Mouse (Mus musculus): ENCODE results near the gene Traf3ip3. TPM values are rescaled to one million over a fixed set of nuclear protein-coding genes. Genes with fewer than 3 reads are reported as not detected.

Gene Traf3ip3
- polyA plus RNA-seq, 1 experiment from 2014 or later = 3.2 TPM

- Histone ChIP-seq H3K4me3 (ENCODE audit: low read depth, low read length) (no peak overlapping the region), H3K4me2 (replicated peaks; ENCODE audit: low read depth) (no peak overlapping the region), H3K27me3 (replicated peaks; ENCODE audit: control insufficient read depth, insufficient read depth, low read length) (no peaks in the 10 kb centered on the region), H3K9ac (ENCODE audit: low read depth, low read length) (no peak overlapping the region), H3K27ac (ENCODE audit: low read depth, low read length) (no peak overlapping the region), H3K36me3 (ENCODE audit: control insufficient read depth, insufficient read depth) (no peaks in the 10 kb centered on the region), H3K9me3 (ENCODE audit: control insufficient read depth) (no peaks in the 10 kb centered on the region), H3K4me1 (replicated peaks; ENCODE audit: control insufficient read depth, insufficient read depth, low read length) (no peaks in the 10 kb centered on the region)
- 52% methylated on average over 4 of the region's 4 CpGs for WGBS
- no peak for ATAC-seq
- no peak for TF ChIP-seq CTCF (IDR thresholded peaks at IDR 0.05; ENCODE audit: low read depth)
These were observed 36.9 kb upstream of the Traf3ip3 start for GRCm38 (mm10) chr1:193238426-193238825.

DNA sequence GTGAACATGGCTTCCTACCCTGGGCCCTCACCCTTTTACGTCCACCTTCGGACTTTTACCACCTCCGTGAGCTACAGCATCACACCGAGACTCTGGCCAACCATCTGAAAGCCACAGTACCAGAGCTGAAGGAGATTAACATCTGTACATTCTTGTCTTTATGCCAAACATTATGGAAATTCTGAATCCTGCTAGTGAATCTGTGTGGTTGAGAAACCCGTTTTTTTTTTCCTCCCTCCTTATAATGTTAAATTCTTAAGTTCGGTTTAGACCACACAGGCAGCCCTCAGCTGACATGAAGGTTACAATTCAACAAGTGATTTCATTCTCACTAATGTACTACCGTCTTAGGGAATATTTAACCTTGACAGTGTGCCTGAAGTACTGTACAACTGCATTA is 33.4 kb upstream of the Traf3ip3 start:
- no peak overlapping the region for H3K4me3 ChIP-seq (ENCODE audit: low read depth, low read length)
- WGBS = 71% methylated on average over 7 of the region's 7 CpGs

DNA sequence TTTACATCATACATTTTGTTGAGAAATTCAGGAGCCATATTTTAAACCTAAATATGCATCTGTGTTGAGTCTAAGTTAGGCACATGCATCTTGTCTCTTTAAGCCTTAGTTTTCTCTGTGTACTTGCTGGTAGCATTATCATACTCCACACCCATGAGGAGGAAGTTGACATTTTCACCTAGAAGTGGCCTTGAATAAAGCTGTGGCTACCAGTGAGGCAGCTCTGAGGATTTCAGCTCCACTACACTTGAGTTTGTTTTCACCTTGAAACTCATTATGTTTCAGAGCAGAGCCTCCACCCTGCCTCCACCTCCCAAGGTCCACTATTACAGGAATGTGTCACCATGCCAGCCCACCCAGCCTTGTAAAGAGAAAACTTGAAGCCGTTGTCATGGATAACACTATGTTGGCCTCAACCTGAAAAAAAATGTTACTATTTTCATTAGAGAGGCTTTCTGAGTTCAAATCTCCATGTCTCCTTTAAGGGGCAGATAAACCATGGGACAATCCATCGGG is 32.7 kb upstream of the Traf3ip3 start:
- no peaks in the 10 kb centered on the region for H3K27me3 ChIP-seq (replicated peaks; ENCODE audit: control insufficient read depth, insufficient read depth, low read length)
- no peak for TF ChIP-seq CTCF (IDR thresholded peaks at IDR 0.05; ENCODE audit: low read depth)
- H3K4me2 ChIP-seq (replicated peaks; ENCODE audit: low read depth) = no peak overlapping the region
- H3K9ac ChIP-seq (ENCODE audit: low read depth, low read length) = no peak overlapping the region
- H3K4me1 ChIP-seq (replicated peaks; ENCODE audit: control insufficient read depth, insufficient read depth, low read length) = no peaks in the 10 kb centered on the region
- 87% methylated on average over 2 of the region's 2 CpGs for WGBS
- no peak for ATAC-seq
- no peak overlapping the region for H3K27ac ChIP-seq (ENCODE audit: low read depth, low read length)
- H3K9me3 ChIP-seq (ENCODE audit: control insufficient read depth) = no peaks in the 10 kb centered on the region
- no peaks in the 10 kb centered on the region for H3K36me3 ChIP-seq (ENCODE audit: control insufficient read depth, insufficient read depth)
- no peak overlapping the region for H3K4me3 ChIP-seq (ENCODE audit: low read depth, low read length)

More for the DNA sequence above, 33.4 kb upstream of the Traf3ip3 start:
- Histone ChIP-seq H3K4me2 (replicated peaks; ENCODE audit: low read depth) (no peak overlapping the region), H3K9ac (ENCODE audit: low read depth, low read length) (no peak overlapping the region), H3K27me3 (replicated peaks; ENCODE audit: control insufficient read depth, insufficient read depth, low read length) (no peaks in the 10 kb centered on the region), H3K9me3 (ENCODE audit: control insufficient read depth) (no peaks in the 10 kb centered on the region), H3K27ac (ENCODE audit: low read depth, low read length) (no peak overlapping the region), H3K36me3 (ENCODE audit: control insufficient read depth, insufficient read depth) (no peaks in the 10 kb centered on the region), H3K4me1 (replicated peaks; ENCODE audit: control insufficient read depth, insufficient read depth, low read length) (no peaks in the 10 kb centered on the region)
- no peak for TF ChIP-seq CTCF (IDR thresholded peaks at IDR 0.05; ENCODE audit: low read depth)
- no peak for ATAC-seq

GRCm38 (mm10) chr1:193232732-193233131 is 31.2 kb upstream of the Traf3ip3 start:
- ATAC-seq = no peak
- Histone ChIP-seq H3K4me2 (replicated peaks; ENCODE audit: low read depth) (no peak overlapping the region), H3K9me3 (ENCODE audit: control insufficient read depth) (no peaks in the 10 kb centered on the region), H3K27ac (ENCODE audit: low read depth, low read length) (no peak overlapping the region), H3K27me3 (replicated peaks; ENCODE audit: control insufficient read depth, insufficient read depth, low read length) (no peaks in the 10 kb centered on the region), H3K36me3 (ENCODE audit: control insufficient read depth, insufficient read depth) (no peaks in the 10 kb centered on the region), H3K4me3 (ENCODE audit: low read depth, low read length) (no peak overlapping the region), H3K4me1 (replicated peaks; ENCODE audit: control insufficient read depth, insufficient read depth, low read length) (no peaks in the 10 kb centered on the region), H3K9ac (ENCODE audit: low read depth, low read length) (no peak overlapping the region)
- no peak for TF ChIP-seq CTCF (IDR thresholded peaks at IDR 0.05; ENCODE audit: low read depth)
- 79% methylated on average over 2 of the region's 2 CpGs for WGBS

DNA sequence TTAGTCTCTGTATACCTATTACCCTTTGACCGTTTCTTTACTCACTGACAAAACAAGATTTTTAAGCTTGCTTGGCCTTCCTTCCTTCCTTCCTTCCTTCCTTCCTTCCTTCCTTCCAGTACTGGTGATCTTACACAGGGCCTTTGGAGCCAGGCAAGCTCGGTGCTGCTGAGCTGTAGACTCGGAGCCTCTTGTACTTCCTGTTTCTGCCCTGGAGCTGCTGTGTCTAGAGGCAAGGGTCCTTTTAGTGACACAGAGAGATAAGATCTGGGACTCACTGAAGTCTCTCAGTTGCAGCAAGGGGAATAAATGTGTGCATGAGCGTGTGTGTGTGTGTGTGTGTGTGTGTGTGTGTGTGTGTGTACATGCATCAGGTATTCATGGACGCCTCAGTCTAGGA is 29.4 kb upstream of the Traf3ip3 start:
- Histone ChIP-seq H3K9me3 (ENCODE audit: control insufficient read depth) (no peaks in the 10 kb centered on the region), H3K27me3 (replicated peaks; ENCODE audit: control insufficient read depth, insufficient read depth, low read length) (no peaks in the 10 kb centered on the region), H3K4me1 (replicated peaks; ENCODE audit: control insufficient read depth, insufficient read depth, low read length) (0 out of 2 replicates have a peak, but pooled peaks cover 5% of the 10 kb centered on the region), H3K36me3 (ENCODE audit: control insufficient read depth, insufficient read depth) (no peaks in the 10 kb centered on the region), H3K4me3 (ENCODE audit: low read depth, low read length) (no peak overlapping the region), H3K27ac (ENCODE audit: low read depth, low read length) (no peak overlapping the region), H3K4me2 (replicated peaks; ENCODE audit: low read depth) (no peak overlapping the region), H3K9ac (ENCODE audit: low read depth, low read length) (no peak overlapping the region)
- no peak for ATAC-seq
- 37% methylated on average over 5 of the region's 5 CpGs for WGBS
- TF ChIP-seq CTCF (IDR thresholded peaks at IDR 0.05; ENCODE audit: low read depth) = no peak

DNA sequence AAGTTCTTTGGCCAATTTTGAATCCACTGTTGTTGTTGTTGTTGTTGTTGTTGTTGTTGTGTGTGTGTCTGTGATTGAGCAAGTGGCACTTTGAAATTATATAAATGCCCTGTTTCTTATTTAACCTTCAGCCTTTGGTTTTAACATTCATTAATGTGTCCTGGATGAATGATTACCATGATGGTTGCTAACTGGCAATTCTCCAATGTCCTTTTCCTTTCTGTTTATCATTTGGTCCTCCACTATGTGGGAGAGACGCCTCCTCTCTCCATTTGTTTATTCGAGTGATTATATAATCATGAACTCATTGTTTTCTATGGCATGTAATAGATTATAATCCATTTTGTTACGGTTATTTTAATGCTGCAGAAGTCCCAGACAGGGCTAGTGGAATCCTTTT is 29.0 kb upstream of the Traf3ip3 start:
- TF ChIP-seq CTCF (IDR thresholded peaks at IDR 0.05; ENCODE audit: low read depth) = no peak
- 0 out of 2 replicates have a peak, but pooled peaks cover 5% of the 10 kb centered on the region for H3K4me1 ChIP-seq (replicated peaks; ENCODE audit: control insufficient read depth, insufficient read depth, low read length)
- no peaks in the 10 kb centered on the region for H3K27me3 ChIP-seq (replicated peaks; ENCODE audit: control insufficient read depth, insufficient read depth, low read length)
- no peaks in the 10 kb centered on the region for H3K9me3 ChIP-seq (ENCODE audit: control insufficient read depth)
- no peak for ATAC-seq
- H3K27ac ChIP-seq (ENCODE audit: low read depth, low read length) = no peak overlapping the region
- 52% methylated on average over 3 of the region's 3 CpGs for WGBS
- no peaks in the 10 kb centered on the region for H3K36me3 ChIP-seq (ENCODE audit: control insufficient read depth, insufficient read depth)
- no peak overlapping the region for H3K4me2 ChIP-seq (replicated peaks; ENCODE audit: low read depth)
- H3K9ac ChIP-seq (ENCODE audit: low read depth, low read length) = no peak overlapping the region
- no peak overlapping the region for H3K4me3 ChIP-seq (ENCODE audit: low read depth, low read length)

DNA sequence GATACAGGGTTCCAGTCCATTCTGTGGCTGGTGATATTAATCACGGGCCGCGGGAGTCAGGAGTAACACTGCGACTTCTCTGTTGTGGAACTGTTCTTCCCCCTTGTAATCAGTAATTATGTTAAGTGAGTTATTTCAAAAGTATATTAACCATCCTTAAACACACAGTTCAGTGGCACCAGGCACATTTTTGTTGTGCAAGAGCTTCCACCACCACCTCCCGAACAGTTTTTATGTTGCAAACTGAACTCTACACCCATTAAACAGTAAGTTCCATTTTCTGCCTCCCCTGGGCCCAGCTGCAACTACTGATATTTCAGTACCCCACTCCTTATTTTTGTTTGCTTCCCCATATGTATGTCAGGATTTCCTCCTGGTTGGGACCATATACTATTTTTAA is 28.1 kb upstream of the Traf3ip3 start:
- H3K4me2 ChIP-seq (replicated peaks; ENCODE audit: low read depth) = no peak overlapping the region
- H3K4me1 ChIP-seq (replicated peaks; ENCODE audit: control insufficient read depth, insufficient read depth, low read length) = 0 out of 2 replicates have a peak, but pooled peaks cover 5% of the 10 kb centered on the region
- TF ChIP-seq CTCF (IDR thresholded peaks at IDR 0.05; ENCODE audit: low read depth) = no peak
- H3K4me3 ChIP-seq (ENCODE audit: low read depth, low read length) = no peak overlapping the region
- WGBS = 83% methylated on average over 5 of the region's 5 CpGs
- no peaks in the 10 kb centered on the region for H3K36me3 ChIP-seq (ENCODE audit: control insufficient read depth, insufficient read depth)
- no peaks in the 10 kb centered on the region for H3K27me3 ChIP-seq (replicated peaks; ENCODE audit: control insufficient read depth, insufficient read depth, low read length)
- no peak overlapping the region for H3K9ac ChIP-seq (ENCODE audit: low read depth, low read length)
- no peak overlapping the region for H3K27ac ChIP-seq (ENCODE audit: low read depth, low read length)
- ATAC-seq = no peak
- no peaks in the 10 kb centered on the region for H3K9me3 ChIP-seq (ENCODE audit: control insufficient read depth)

Measured in intestine, postnatal 0 days (tissue).